Comparison of ENCODE assay signal across 21 mouse cellular contexts in the genomic region with DNA sequence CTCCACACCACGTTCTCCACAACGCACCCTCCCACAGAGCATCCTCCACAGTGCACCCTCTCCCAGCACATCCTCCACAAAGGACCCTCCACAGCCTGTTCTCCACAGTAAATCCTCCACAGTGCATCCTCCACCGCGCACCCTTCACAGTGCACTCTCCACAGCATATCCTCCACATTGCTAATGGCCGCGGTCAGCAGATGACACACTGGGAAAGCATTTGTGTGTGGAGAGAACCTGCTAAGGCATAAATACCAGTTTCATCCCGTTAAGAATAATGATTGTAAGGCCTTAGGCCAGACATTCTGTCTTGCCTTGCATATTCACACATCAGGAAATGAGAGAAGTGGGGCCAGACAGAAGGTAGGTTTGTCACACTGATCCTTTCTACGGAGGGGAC.
DNase-seq lines count a peak whose midpoint lies in the region; ATAC-seq and TF ChIP-seq lines count a peak whose summit lies in the region.
"Had no signal": no experiment of that assay in that cellular context is flagged by ENCODE, and none has a peak within 500 bp of the region (broad histone marks: within the 10 kb centered on the region; RNA-seq: fewer than 3 reads in every experiment).

No protein-coding gene starts in this region.

- peak; percentile 49 for DNase-seq in NIH3T3 (ENCODE audit: low read depth)
- DNase-seq in thymus, postnatal 36 days, result no peak
- DNase-seq in hindbrain, postnatal 0 days (ENCODE audit: low spot score), result no peak
- DNase-seq: adrenal gland, adult 8-10 months; adrenal gland, postnatal 14 days; adrenal gland, postnatal 36 days; B cell, adult 2 months; cerebellum, adult 11-12 months; cerebellum, adult 2 months; cerebellum, adult 9-10 months; cerebellum, postnatal 10 days; cerebellum, postnatal 25 days; forebrain, postnatal 0 days had no signal

- peaks cover 71% of the 10 kb centered on the region for H3K9me3 ChIP-seq in E14TG2a.4 (ENCODE audit: low read length)
- no peaks in the 10 kb centered on the region for H3K9me3 ChIP-seq in hindbrain, postnatal 0 days (ENCODE audit: low read length)
- H3K9me3 ChIP-seq: embryonic facial prominence, embryonic 10.5 days; embryonic facial prominence, embryonic 12.5 days; forebrain, embryonic 13.5 days; forebrain, embryonic 15.5 days had no signal

- no peak overlapping the region for H3K4me2 ChIP-seq in hindbrain, postnatal 0 days (ENCODE audit: low read depth, low read length)
- H3K4me2 ChIP-seq: embryonic facial prominence, embryonic 12.5 days; forebrain, embryonic 13.5 days; forebrain, embryonic 15.5 days had no signal

- no peak for ATAC-seq in hindbrain, postnatal 0 days
- ATAC-seq in megakaryocyte-erythroid progenitor cell, adult 5-6 weeks (replicated peaks; ENCODE audit: low FRiP score, low TSS enrichment, poor library complexity, severe bottlenecking), result no peak
- ATAC-seq: activated CD4-positive, CD25-positive, alpha-beta regulatory T cell, adult 4 months; CD4-positive, CD25-positive, alpha-beta regulatory T cell, adult 4 months; forebrain, embryonic 13.5 days; forebrain, embryonic 15.5 days; forebrain, postnatal 0 days had no signal

- H3K9ac ChIP-seq in hindbrain, postnatal 0 days (replicated peaks; ENCODE audit: low read length), result no peak overlapping the region
- H3K9ac ChIP-seq: embryonic facial prominence, embryonic 12.5 days; forebrain, embryonic 13.5 days; forebrain, embryonic 15.5 days; forebrain, postnatal 0 days had no signal

- H3K36me3 ChIP-seq in E14TG2a.4 (ENCODE audit: insufficient read depth, low read length), result no peaks in the 10 kb centered on the region
- no peaks in the 10 kb centered on the region for H3K36me3 ChIP-seq in hindbrain, postnatal 0 days (ENCODE audit: insufficient read depth, low read length)
- H3K36me3 ChIP-seq: embryonic facial prominence, embryonic 10.5 days; embryonic facial prominence, embryonic 12.5 days; forebrain, embryonic 15.5 days had no signal

- H3K4me1 ChIP-seq in E14TG2a.4 (replicated peaks; ENCODE audit: low read depth, low read length), result 0 out of 2 replicates have a peak, but pooled peaks cover under 1% of the 10 kb centered on the region
- H3K4me1 ChIP-seq in hindbrain, postnatal 0 days (ENCODE audit: insufficient read depth, low read length), result peaks cover 4% of the 10 kb centered on the region; the same call in 1 of the 2 replicates
- H3K4me1 ChIP-seq: embryonic facial prominence, embryonic 10.5 days; embryonic facial prominence, embryonic 12.5 days had no signal

- H3K4me3 ChIP-seq in E14TG2a.4 (replicated peaks; ENCODE audit: low read length), result 0 out of 2 replicates have a peak overlapping the region, but pooled peaks have one; percentile 7
- no peak overlapping the region for H3K4me3 ChIP-seq in hindbrain, postnatal 0 days (ENCODE audit: low read length)
- H3K4me3 ChIP-seq: embryonic facial prominence, embryonic 10.5 days; embryonic facial prominence, embryonic 12.5 days; forebrain, embryonic 13.5 days; forebrain, embryonic 15.5 days had no signal

- WGBS in hindbrain, postnatal 0 days, result 85% methylated on average over 8 of the region's 8 CpGs

- 0 out of 2 replicates have a peak, but pooled peaks cover 3% of the 10 kb centered on the region for H3K27me3 ChIP-seq in E14TG2a.4 (ENCODE audit: insufficient read depth, low read length)
- H3K27me3 ChIP-seq in hindbrain, postnatal 0 days (ENCODE audit: insufficient read depth, low read length), result no peaks in the 10 kb centered on the region

- H3K27ac ChIP-seq in hindbrain, postnatal 0 days, result no peak overlapping the region
- H3K27ac ChIP-seq: embryonic facial prominence, embryonic 10.5 days; embryonic facial prominence, embryonic 12.5 days; forebrain, embryonic 13.5 days; forebrain, embryonic 15.5 days had no signal

- no peak for TF ChIP-seq CTCF in E14TG2a.4 (conservative IDR thresholded peaks at IDR 0.05; ENCODE audit: low read length)
- TF ChIP-seq CTCF in hindbrain, postnatal 0 days (IDR thresholded peaks at IDR 0.05; ENCODE audit: low read depth), result no peak
